Mouse (Mus musculus): ENCODE measurements around the gene Apoh.

DNA sequence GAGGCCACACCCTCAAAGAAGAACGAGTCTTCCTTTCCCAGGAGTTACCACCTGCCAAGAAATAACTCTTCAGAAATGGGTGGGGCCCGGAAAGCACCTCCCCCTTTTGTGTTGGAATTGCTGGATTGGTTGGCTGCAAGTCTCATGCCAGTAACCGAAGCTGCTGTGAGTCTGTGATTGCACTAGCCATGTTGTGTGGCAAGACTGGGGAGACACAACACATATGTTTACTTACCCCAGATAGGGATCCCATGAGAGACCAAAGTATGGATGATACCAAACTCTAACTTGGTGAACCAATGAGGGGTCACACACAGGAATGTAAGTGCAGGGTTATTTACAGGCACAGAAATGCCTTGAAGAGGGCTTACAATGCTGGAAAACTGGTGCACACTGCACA, 39.5 kb downstream of the Apoh start:
- TF ChIP-seq CTCF (IDR thresholded peaks at IDR 0.05; ENCODE audit: control insufficient read depth, insufficient read depth, low read length) (no peak), POLR2A (IDR thresholded peaks at IDR 0.05; ENCODE audit: borderline replicate concordance, control insufficient read depth, low read depth, low read length) (no peak)
